Mouse (Mus musculus) CH12.LX (cell line): ENCODE results near the gene Kirrel3. TPM values are rescaled to one million over a fixed set of nuclear protein-coding genes. Genes with fewer than 3 reads are reported as not detected.

Source experiments
- DNase-seq: peaks from one replicate; pipeline ENCODE4 v3.0.0-alpha.2; 2013; ENCODE audit errors: extremely low read depth
- H3K27ac ChIP-seq: 2 replicates; pipeline ENCODE4 v1.5.1; 2012; ENCODE audit warnings: low read depth, mild to moderate bottlenecking, control low read depth, moderate library complexity; ENCODE audit not compliant: insufficient read depth
- H3K27me3 ChIP-seq: replicated peaks from 2 replicates; pipeline ENCODE3; 2012; ENCODE audit warnings: inconsistent platforms
- H3K36me3 ChIP-seq, 2 experiments: replicated peaks in 1 of 2; 2 replicates each; pipeline versions ENCODE3 to v1.6.1; 2012; ENCODE audit warnings: inconsistent platforms in 1 of 2, low read length in 1 of 2, mild to moderate bottlenecking in 1 of 2, mixed read lengths in 1 of 2, moderate library complexity in 1 of 2; ENCODE audit not compliant: control insufficient read depth in 1 of 2, insufficient read depth in 1 of 2
- H3K4me1 ChIP-seq, 2 experiments: 2 replicates each; pipeline ENCODE4 v1.6.1; 2012; ENCODE audit warnings: inconsistent platforms in 1 of 2, moderate library complexity in 1 of 2; ENCODE audit not compliant: insufficient read depth in 2 of 2, control insufficient read depth in 1 of 2
- H3K4me2 ChIP-seq: 2 replicates; pipeline ENCODE4 v1.6.1; 2012; ENCODE audit warnings: low read depth, mild to moderate bottlenecking, control low read depth; ENCODE audit not compliant: poor library complexity, insufficient read depth, severe bottlenecking
- H3K4me3 ChIP-seq, 3 experiments: fragments of 150-350 bp in 1 of 3; sonication (generic) in 1 of 3; replicated peaks in 1 of 3; 2 replicates each; pipeline versions ENCODE3 to v1.5.1; 2011 to 2012; ENCODE audit warnings: low read depth in 2 of 3, low read length in 2 of 3, mild to moderate bottlenecking in 2 of 3, moderate library complexity in 2 of 3, control low read depth in 1 of 3, improper control_type of control experiment in 1 of 3, inconsistent platforms in 1 of 3, mixed read lengths in 1 of 3; ENCODE audit not compliant: poor library complexity in 1 of 3
- H3K79me2 ChIP-seq: replicated peaks from 2 replicates; pipeline ENCODE4 v1.6.1; 2012; ENCODE audit warnings: mild to moderate bottlenecking, moderate library complexity; ENCODE audit not compliant: control insufficient read depth, poor library complexity, insufficient read depth, severe bottlenecking; ENCODE audit errors: extremely low read depth
- H3K9ac ChIP-seq: 2 replicates; pipeline ENCODE4 v1.6.1; 2012; ENCODE audit warnings: low read depth, mild to moderate bottlenecking, control low read depth, moderate library complexity; ENCODE audit not compliant: insufficient read depth
- H3K9me3 ChIP-seq: replicated peaks from 2 replicates; pipeline ENCODE3; 2012; ENCODE audit warnings: low read length, inconsistent platforms, mixed read lengths
- E2F4 ChIP-seq: IDR thresholded peaks from 2 replicates; pipeline ENCODE4 v1.6.1; 2011; ENCODE audit warnings: low read depth, low read length, improper control_type of control experiment; ENCODE audit not compliant: insufficient replicate concordance
- ELF1 ChIP-seq: IDR thresholded peaks from 2 replicates; pipeline ENCODE4 v1.6.1; 2014; ENCODE audit warnings: low read depth, mild to moderate bottlenecking, inconsistent platforms, low read length, improper control_type of control experiment
- ETS1 ChIP-seq: conservative IDR thresholded peaks from 2 replicates; pipeline ENCODE4 v1.6.1; 2012; ENCODE audit warnings: low read depth, mild to moderate bottlenecking, inconsistent platforms, low read length, improper control_type of control experiment, moderate library complexity
- GABPA ChIP-seq: IDR thresholded peaks from 2 replicates; pipeline ENCODE4 v1.6.1; 2012; ENCODE audit warnings: low read depth, low read length, improper control_type of control experiment, inconsistent platforms; ENCODE audit not compliant: insufficient replicate concordance
- HCFC1 ChIP-seq: IDR thresholded peaks from 2 replicates; pipeline ENCODE4 v1.6.1; 2012; ENCODE audit warnings: low read depth, mild to moderate bottlenecking, inconsistent platforms, low read length, improper control_type of control experiment
- JUN ChIP-seq: IDR thresholded peaks from 2 replicates; pipeline ENCODE4 v1.6.1; 2011; ENCODE audit warnings: low read depth, mild to moderate bottlenecking, low read length, improper control_type of control experiment, moderate library complexity; ENCODE audit not compliant: insufficient read depth
- JUND ChIP-seq: conservative IDR thresholded peaks from 2 replicates; pipeline ENCODE4 v1.6.1; 2011; ENCODE audit warnings: low read depth, low read length, improper control_type of control experiment
- MAFK ChIP-seq: IDR thresholded peaks from 2 replicates; pipeline ENCODE4 v1.6.1; 2011; ENCODE audit warnings: low read length, improper control_type of control experiment; ENCODE audit not compliant: insufficient replicate concordance
- MAX ChIP-seq: IDR thresholded peaks from 2 replicates; pipeline ENCODE4 v1.6.1; 2011; ENCODE audit warnings: low read length, improper control_type of control experiment
- MAZ ChIP-seq: IDR thresholded peaks from 2 replicates; pipeline ENCODE4 v1.6.1; 2012; ENCODE audit warnings: low read depth, mild to moderate bottlenecking, inconsistent platforms, low read length, improper control_type of control experiment, moderate library complexity
- MEF2A ChIP-seq: IDR thresholded peaks from 2 replicates; pipeline ENCODE4 v1.6.1; 2014; ENCODE audit warnings: low read depth, mild to moderate bottlenecking, inconsistent platforms, low read length, improper control_type of control experiment, borderline replicate concordance
- MYC ChIP-seq: IDR thresholded peaks from 2 replicates; pipeline ENCODE4 v1.6.1; 2011; ENCODE audit warnings: low read depth, mild to moderate bottlenecking, improper control_type of control experiment, low read length
- NELFE ChIP-seq: IDR thresholded peaks from 2 replicates; pipeline ENCODE4 v1.6.1; 2011; ENCODE audit warnings: low read depth, low read length, improper control_type of control experiment
- NRF1 ChIP-seq: IDR thresholded peaks from 2 replicates; pipeline ENCODE4 v1.6.1; 2014; ENCODE audit warnings: low read depth, mild to moderate bottlenecking, inconsistent platforms, low read length, improper control_type of control experiment, moderate library complexity
- PAX5 ChIP-seq: IDR thresholded peaks from 2 replicates; pipeline ENCODE4 v1.6.1; 2012; ENCODE audit warnings: low read length, inconsistent platforms, mixed read lengths
- POLR2AphosphoS2 ChIP-seq: IDR thresholded peaks from 2 replicates; pipeline ENCODE4 v1.6.1; 2011; ENCODE audit warnings: low read depth, low read length, improper control_type of control experiment
- RAD21 ChIP-seq: IDR thresholded peaks from 2 replicates; pipeline ENCODE4 v1.6.1; 2011; ENCODE audit warnings: low read depth, mild to moderate bottlenecking, low read length, improper control_type of control experiment, moderate library complexity
- RCOR1 ChIP-seq: conservative IDR thresholded peaks from 2 replicates; pipeline ENCODE4 v1.6.1; 2012; ENCODE audit warnings: low read depth, mild to moderate bottlenecking, inconsistent platforms, low read length, improper control_type of control experiment
- SIN3A ChIP-seq: IDR thresholded peaks from 2 replicates; pipeline ENCODE4 v1.6.1; 2012; ENCODE audit warnings: low read length, improper control_type of control experiment, inconsistent platforms
- SMC3 ChIP-seq: IDR thresholded peaks from 2 replicates; pipeline ENCODE4 v1.6.1; 2011; ENCODE audit warnings: low read depth, low read length, improper control_type of control experiment
- TBP ChIP-seq: conservative IDR thresholded peaks from 2 replicates; pipeline ENCODE4 v1.6.1; 2011; ENCODE audit warnings: low read depth, low read length, improper control_type of control experiment
- TCF12 ChIP-seq: IDR thresholded peaks from 2 replicates; pipeline ENCODE4 v1.6.1; 2014; ENCODE audit warnings: low read depth, mild to moderate bottlenecking, inconsistent platforms, low read length, improper control_type of control experiment
- UBTF ChIP-seq: IDR thresholded peaks from 2 replicates; pipeline ENCODE4 v1.6.1; 2012; ENCODE audit warnings: low read depth, mild to moderate bottlenecking, inconsistent platforms, low read length, improper control_type of control experiment, moderate library complexity
- ZC3H11A ChIP-seq: IDR thresholded peaks from 2 replicates; pipeline ENCODE4 v1.6.1; 2012; ENCODE audit warnings: low read depth, mild to moderate bottlenecking, inconsistent platforms, low read length, improper control_type of control experiment
- ZKSCAN1 ChIP-seq: IDR thresholded peaks from 2 replicates; pipeline ENCODE4 v1.6.1; 2012; ENCODE audit warnings: low read depth, inconsistent platforms, low read length, improper control_type of control experiment, borderline replicate concordance
- ZMIZ1 ChIP-seq: IDR thresholded peaks from 2 replicates; pipeline ENCODE4 v1.6.1; 2012; ENCODE audit warnings: low read depth, mild to moderate bottlenecking, inconsistent platforms, low read length, improper control_type of control experiment
- ZNF384 ChIP-seq: IDR thresholded peaks from 2 replicates; pipeline ENCODE4 v1.6.1; 2012; ENCODE audit warnings: low read depth, low read length, improper control_type of control experiment, inconsistent platforms
- dilution Hi-C: fragments of 300-500 bp; cut with MboI; formaldehyde crosslinking; loops from 2 replicates; pipeline ENCODE4 v1.14.3; 2020; ENCODE audit warnings: low sequenced_read_pairs; ENCODE audit not compliant: extremely low pct_unique_long_range_greater_than_20kb, extremely low pct_ligation_motif_present
- in situ Hi-C: fragments of 300-500 bp; cut with MboI; formaldehyde crosslinking; loops from 3 replicates; pipeline ENCODE4 v1.14.3; 2019; ENCODE audit warnings: low sequenced_read_pairs, low pct_ligation_motif_present, low pct_unique_long_range_greater_than_20kb, mixed read lengths
- polyA plus RNA-seq: library from polyadenylated mRNA; unstranded; fragments of >175 nt; gene quantifications from 2 replicates; pipeline ENCODE4 v1.2.1, GENCODE M21; 2012; ENCODE audit warnings: low read depth; ENCODE audit not compliant: insufficient read length
- total RNA-seq, 2 experiments: library from RNA; depleted of rRNA; stranded (reverse); fragments of 300-350 nt in 1 of 2; fragments of >200 nt in 1 of 2; gene quantifications; 2 replicates each; pipeline ENCODE4 v1.2.3; 2012 to 2014

Gene Kirrel3
- total and polyA plus RNA-seq, 3 experiments, result not detected

GRCm38 (mm10) chr9:35035074-35035473 is 549.4 kb downstream of the Kirrel3 start:
- no peak for TF ChIP-seq POLR2AphosphoS2
- TF ChIP-seq ZNF384, result no peak
- TF ChIP-seq ZC3H11A, result no peak
- TF ChIP-seq TCF12, result no peak
- TF ChIP-seq MAFK, result no peak
- no peak for TF ChIP-seq ZKSCAN1
- TF ChIP-seq SIN3A, result no peak
- no peak for TF ChIP-seq JUN
- no peak for TF ChIP-seq ETS1
- no peak for TF ChIP-seq MAX
- no peak for TF ChIP-seq ZMIZ1
- TF ChIP-seq NELFE, result no peak
- TF ChIP-seq MYC, result no peak
- no peak for TF ChIP-seq NRF1
- TF ChIP-seq TBP, result no peak
- no peak for TF ChIP-seq HCFC1
- no peak for TF ChIP-seq MAZ
- TF ChIP-seq MEF2A, result no peak
- TF ChIP-seq RCOR1, result no peak
- TF ChIP-seq, all 38 proteins: peak for 0
- Histone ChIP-seq H3K9me3 (peaks cover 5% of the 10 kb centered on the region), H3K4me1 (no peaks in the 10 kb centered on the region), H3K36me3 (no peaks in the 10 kb centered on the region), H3K4me3 (no peak overlapping the region), H3K4me2 (no peak overlapping the region), H3K27me3 (no peaks in the 10 kb centered on the region), H3K27ac (no peak overlapping the region), H3K79me2 (no peaks in the 10 kb centered on the region), H3K9ac (no peak overlapping the region)
- in situ Hi-C loops (loop anchor here (25.0 kb wide), 1 partner anchor 502 kb away; no protein-coding TSS in a partner anchor), dilution Hi-C loops (no loop called here)
- no peak for DNase-seq

GRCm38 (mm10) chr9:35038922-35039586 is 553.4 kb downstream of the Kirrel3 start:
- H3K4me3 ChIP-seq, result no peak overlapping the region

More at GRCm38 (mm10) chr9:35038922-35039586, 553.4 kb downstream of the Kirrel3 start:
- Histone ChIP-seq H3K27ac (no peak overlapping the region), H3K4me2 (no peak overlapping the region), H3K79me2 (no peaks in the 10 kb centered on the region), H3K4me1 (no peaks in the 10 kb centered on the region), H3K9ac (no peak overlapping the region), H3K9me3 (peaks cover 5% of the 10 kb centered on the region), H3K36me3 (no peaks in the 10 kb centered on the region), H3K27me3 (no peaks in the 10 kb centered on the region)
- in situ Hi-C loops (loop anchor here (25.0 kb wide), 1 partner anchor 498 kb away; no protein-coding TSS in a partner anchor), dilution Hi-C loops (no loop called here)
- DNase-seq, result no peak
- TF ChIP-seq RAD21 (no peak), UBTF (no peak), ZC3H11A (no peak), TCF12 (no peak), GABPA (no peak), PAX5 (no peak), E2F4 (no peak), SMC3 (no peak), JUND (no peak), ELF1 (no peak), JUN (no peak)
